12 mouse cellular contexts compared by ENCODE assay signal in the genomic region with DNA sequence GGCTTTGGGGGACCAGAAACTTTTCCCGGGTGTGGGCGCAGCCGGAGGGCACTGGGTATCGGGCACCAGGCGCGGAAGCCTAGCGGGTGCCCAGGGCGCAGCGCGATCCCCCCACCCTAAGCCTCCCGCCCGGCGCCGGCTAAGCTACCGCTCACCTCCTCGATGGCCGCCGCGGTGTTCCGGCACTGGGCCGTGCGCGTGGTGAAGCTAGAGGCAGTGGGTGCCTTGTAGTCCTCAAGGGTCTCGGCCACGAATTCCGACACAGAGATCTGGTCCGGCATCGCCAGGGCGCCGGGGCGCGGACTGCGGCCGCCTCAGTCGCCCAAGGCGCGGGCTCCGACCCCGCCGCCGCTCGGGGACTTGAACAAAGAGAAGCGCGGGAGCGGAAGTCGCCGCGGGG. TPM values are rescaled to one million over a fixed set of nuclear protein-coding genes. Genes with fewer than 3 reads are reported as not detected.
A peak's percentile ranks its signal among the peaks of the same experiment; 100 is the strongest.
DNase-seq lines count a peak whose midpoint lies in the region; ATAC-seq and TF ChIP-seq lines count a peak whose summit lies in the region.
"Not testable (repeated sequence)": the region's sequence is repeated elsewhere in the genome, so short reads cannot be mapped to it uniquely, and the experiment has no call there.
"Had no signal": no experiment of that assay in that cellular context is flagged by ENCODE, and none has a peak within 500 bp of the region (broad histone marks: within the 10 kb centered on the region; RNA-seq: fewer than 3 reads in every experiment).

No protein-coding gene starts in this region.

- 12% methylated on average over 30 of the region's 48 CpGs for WGBS in heart, adult 2 months
- 9% methylated on average over 24 of the region's 48 CpGs for WGBS in intestine, embryonic 14.5 days

- not testable (repeated sequence) for H3K4me1 ChIP-seq in heart, adult 2 months (ENCODE audit: control insufficient read depth, insufficient read depth, low read length); intestine, embryonic 14.5 days (replicated peaks; ENCODE audit: control insufficient read depth, insufficient read depth, low read length)

- intact Hi-C loops in heart, adult 2 months (cut with DNase I): not testable (repeated sequence)

- TF ChIP-seq EP300 in heart, adult 2 months (IDR thresholded peaks at IDR 0.05; ENCODE audit: insufficient read depth, low read depth, low read length): not testable (repeated sequence)

- not testable (repeated sequence) for TF ChIP-seq CTCF in heart, adult 2 months (IDR thresholded peaks at IDR 0.05)

- ATAC-seq in intestine, embryonic 14.5 days (replicated peaks; ENCODE audit: low FRiP score, low TSS enrichment, low read depth): not testable (repeated sequence)

- H3K27ac ChIP-seq in heart, adult 2 months; intestine, embryonic 14.5 days (ENCODE audit: low read depth): not testable (repeated sequence)

- H3K9me3 ChIP-seq in intestine, embryonic 14.5 days (ENCODE audit: control insufficient read depth, low read length): not testable (repeated sequence)

- not testable (repeated sequence) for H3K36me3 ChIP-seq in heart, adult 2 months (ENCODE audit: control insufficient read depth, insufficient read depth, low read length); intestine, embryonic 14.5 days (ENCODE audit: control insufficient read depth, insufficient read depth, low read length)

- not testable (repeated sequence) for H3K4me2 ChIP-seq in intestine, embryonic 14.5 days (ENCODE audit: low read length)

- TF ChIP-seq POLR2A in heart, adult 2 months (IDR thresholded peaks at IDR 0.05; ENCODE audit: insufficient read depth, low read depth, low read length): not testable (repeated sequence)

- not testable (repeated sequence) for H3K9ac ChIP-seq in heart, adult 2 months (ENCODE audit: low read depth, low read length); intestine, embryonic 14.5 days (ENCODE audit: low read length)

- not testable (repeated sequence) for H3K4me3 ChIP-seq in heart, adult 2 months
- H3K4me3 ChIP-seq in intestine, embryonic 14.5 days (ENCODE audit: low read depth, low read length): peak overlapping the region; percentile 10; the same call in 1 of the 2 replicates

- not testable (repeated sequence) for H3K79me2 ChIP-seq in heart, adult 2 months (replicated peaks; ENCODE audit: control insufficient read depth, insufficient read depth, low read length)

- peak; percentile 23 for DNase-seq in ZHBTc4 (ENCODE audit: low read depth, low spot score)
- peak; percentile 1 to 3 for DNase-seq in cerebellum, postnatal 36 days
- peak; percentile 9 to 38 for DNase-seq in heart, adult 2 months
- DNase-seq in intestine, embryonic 14.5 days (ENCODE audit: low spot score): peak; percentile 46
- DNase-seq in layer of hippocampus, postnatal 36 days: peak; percentile 2 to 3
- DNase-seq in lung, postnatal 4 days: peak; percentile 6 to 20
- DNase-seq in spleen, postnatal 10 days (ENCODE audit: low spot score in 2 of 2): peak; percentile 9 to 13
- DNase-seq in urinary bladder, postnatal 25 days (ENCODE audit: low spot score): peak; percentile 3

- not testable (repeated sequence) for H3K27me3 ChIP-seq in heart, adult 2 months (ENCODE audit: control insufficient read depth, insufficient read depth, low read length); intestine, embryonic 14.5 days (replicated peaks; ENCODE audit: control insufficient read depth, insufficient read depth, low read length)

RNA-seq across cellular contexts. Expression of a gene that starts 20.3 kb away (rescaled TPM):
- not detected for total RNA-seq in heart, adult 2 months (2021)
- polyA plus RNA-seq in heart, adult 2 months (2012; rRNA removed): not detected in 2 replicates
- polyA plus RNA-seq in intestine, embryonic 14.5 days (2014; fragmentation: Nextera tagmentation; extraction: Ambion mirVana): 0.57 and 0.70 TPM in 2 replicates
- not detected for total RNA-seq in layer of hippocampus, postnatal 36 days (2021)
- total RNA-seq: CH12.LX; gastrocnemius, postnatal 14 days; hindbrain, postnatal 0 days had no signal
- polyA plus RNA-seq: liver, embryonic 15.5 days had no signal
